Mouse (Mus musculus) left cerebral cortex, adult 8-10 months (tissue): Measurements from ENCODE around the gene Gamt. TPM values are rescaled to one million over a fixed set of nuclear protein-coding genes. Genes with fewer than 3 reads are reported as not detected.
"Not testable (repeated sequence)": the region's sequence is repeated elsewhere in the genome, so short reads cannot be mapped to it uniquely, and the experiment has no call there.

ENCODE experiments used
- DNase-seq, 2 experiments: peaks; one replicate each; pipeline ENCODE4 v3.0.0; 2022; ENCODE audit warnings: low spot score in 2 of 2
- microRNA-seq, 2 experiments: library from miRNA; unstranded; fragments of <30 nt; microRNA quantifications; one replicate each; pipeline ENCODE4 v1.2.0; 2022
- total RNA-seq, 4 experiments: library from RNA; stranded (reverse); gene quantifications; 2 replicates each; pipeline ENCODE4 v1.2.4; 2022

The Gamt gene
- total RNA-seq, 4 experiments from 2014 or later, result 28.8 to 33.6 (median 31.1) TPM

GRCm38 (mm10) chr10:80236145-80236825, 24.5 kb downstream of the Gamt start:
- no peak for DNase-seq

GRCm38 (mm10) chr10:80227877-80228775, 32.7 kb downstream of the Gamt start:
- no peak for DNase-seq

- DNase-seq, result no peak
These were observed 33.7 kb downstream of the Gamt start for GRCm38 (mm10) chr10:80227166-80227539.

- peak; percentile 93 to 99 for DNase-seq
These were observed 34.2 kb downstream of the Gamt start, which contains the start of gene Mum1 for GRCm38 (mm10) chr10:80226416-80227165. Gene Mum1 (plus strand): TSS chr10:80226434.

- DNase-seq, result no peak
These were observed 34.8 kb downstream of the Gamt start for GRCm38 (mm10) chr10:80226071-80226415.

- DNase-seq, result not testable (repeated sequence)
These were observed 37.7 kb downstream of the Gamt start for GRCm38 (mm10) chr10:80223137-80223536.

GRCm38 (mm10) chr10:80220676-80221075, 40.1 kb downstream of the Gamt start:
- DNase-seq, result no peak

- DNase-seq, result no peak
These were observed 45.6 kb downstream of the Gamt start for GRCm38 (mm10) chr10:80215048-80215772.

- not testable (repeated sequence) for DNase-seq
These were observed 49.2 kb downstream of the Gamt start for GRCm38 (mm10) chr10:80211547-80212103.

- DNase-seq, result no peak
These were observed 51.9 kb downstream of the Gamt start for GRCm38 (mm10) chr10:80208841-80209371.

GRCm38 (mm10) chr10:80208248-80208647, 52.6 kb downstream of the Gamt start:
- DNase-seq, result no peak

Small RNAs within 50 kb of the gene (microRNA-seq; reads per million reads assigned to microRNA genes)
- gene Mir6911, result 0.63 to 2.4 reads per million in 2 experiments

Other genes with a start within 250 kb of the Gamt start
- gene Arhgap45, start 244.4 kb downstream of the Gamt start, total RNA-seq, result 1 to 10 TPM; 3.6 to 9.6 (median 6.0) TPM
- 10 to 100 TPM; 64.7 to 80.4 (median 72.9) TPM for gene Polr2e, start 221.2 kb downstream of the Gamt start, total RNA-seq
- gene Gpx4, start 213.8 kb downstream of the Gamt start, total RNA-seq, result 100 to 1,000 TPM; 472 to 551 (median 538) TPM
- 10 to 100 TPM; 16.2 to 32.0 (median 20.3) TPM for gene Sbno2, start 155.4 kb downstream of the Gamt start, total RNA-seq
- gene Stk11, start 145.2 kb downstream of the Gamt start, total RNA-seq, result 100 to 1,000 TPM; 102 to 111 (median 109) TPM
- 100 to 1,000 TPM; 306 to 342 (median 330) TPM for gene Atp5d, start 122.4 kb downstream of the Gamt start, total RNA-seq
- 100 to 1,000 TPM; 328 to 363 (median 358) TPM for gene Cbarp, start 120.2 kb downstream of the Gamt start, total RNA-seq
- gene Midn, start 112.7 kb downstream of the Gamt start, total RNA-seq, result 10 to 100 TPM; 48.5 to 76.4 (median 64.1) TPM
- gene Cirbp, start 95.0 kb downstream of the Gamt start, total RNA-seq, result 100 to 1,000 TPM; 124 to 159 (median 143) TPM
- gene 1600002K03Rik, start 88.1 kb downstream of the Gamt start, total RNA-seq, result 1 to 10 TPM; 4.1 to 6.0 (median 5.5) TPM
- 1 to 10 TPM; 6.8 to 9.1 (median 7.7) TPM for gene Efna2, start 81.5 kb downstream of the Gamt start, total RNA-seq
- gene Mum1, start 34.6 kb downstream of the Gamt start, total RNA-seq, result 10 to 100 TPM; 41.9 to 51.7 (median 44.1) TPM
- 100 to 1,000 TPM; 214 to 225 (median 218) TPM for gene Ndufs7, start 11.9 kb downstream of the Gamt start, total RNA-seq
- 10 to 100 TPM; 76.4 to 90.1 (median 83.5) TPM for gene Dazap1, start 474 bp upstream of the Gamt start, total RNA-seq
- gene Rps15, start 31.4 kb upstream of the Gamt start, total RNA-seq, result 1,000 to 10,000 TPM in 1 of 4 experiments, 100 to 1,000 TPM in 3; 922 to 1,007 (median 961) TPM
- gene Apc2, start 35.0 kb upstream of the Gamt start, total RNA-seq, result 100 to 1,000 TPM; 107 to 125 (median 116) TPM
- gene 2310011J03Rik, start 59.5 kb upstream of the Gamt start, total RNA-seq, result 10 to 100 TPM; 25.7 to 29.0 (median 27.3) TPM
- gene Pcsk4, start 68.5 kb upstream of the Gamt start, total RNA-seq, result 10 to 100 TPM in 1 of 4 experiments, 1 to 10 TPM in 3; 6.7 to 10.2 (median 8.3) TPM
- gene Reep6, start 68.9 kb upstream of the Gamt start, total RNA-seq, result 10 to 100 TPM; 12.0 to 14.8 (median 13.6) TPM
- gene Adamtsl5, start 87.4 kb upstream of the Gamt start, total RNA-seq, result 10 to 100 TPM; 10.7 to 12.1 (median 11.5) TPM
- 10 to 100 TPM; 27.8 to 29.4 (median 28.7) TPM for gene Plk5, start 95.4 kb upstream of the Gamt start, total RNA-seq
- gene Mex3d, start 126.6 kb upstream of the Gamt start, total RNA-seq, result 10 to 100 TPM; 18.9 to 20.3 (median 19.6) TPM
- gene Mbd3, start 138.5 kb upstream of the Gamt start, total RNA-seq, result 100 to 1,000 TPM; 146 to 152 (median 149) TPM
- 100 to 1,000 TPM; 332 to 408 (median 366) TPM for gene Uqcr11, start 145.8 kb upstream of the Gamt start, total RNA-seq
- 10 to 100 TPM; 27.7 to 32.6 (median 31.4) TPM for gene Tcf3, start 172.6 kb upstream of the Gamt start, total RNA-seq
- not detected for gene Onecut3, start 233.8 kb upstream of the Gamt start, total RNA-seq